10 mouse cellular contexts compared by ENCODE assay signal in genomic region chr5:139862759-139863158, GRCm38 (mm10). TPM values are rescaled to one million over a fixed set of nuclear protein-coding genes. Genes with fewer than 3 reads are reported as not detected.
A peak's percentile ranks its signal among the peaks of the same experiment; 100 is the strongest.
DNase-seq lines count a peak whose midpoint lies in the region; ATAC-seq lines count a peak whose summit lies in the region.
"Had no signal": no experiment of that assay in that cellular context is flagged by ENCODE, and none has a peak within 500 bp of the region (broad histone marks: within the 10 kb centered on the region; RNA-seq: fewer than 3 reads in every experiment).

No protein-coding gene starts in this region.

- peak; percentile 44 for DNase-seq in left cerebral cortex, postnatal 14 days (ENCODE audit: low spot score in 2 of 2)
- no peak for DNase-seq in left cerebral cortex, adult 18-20 months (ENCODE audit: low spot score in 2 of 2)
- peak; percentile 84 for DNase-seq in adrenal gland, adult 2 months
- DNase-seq in gastrocnemius, postnatal 10 days = peak; percentile 72
- peak; percentile 75 to 79 for DNase-seq in kidney, postnatal 4 days
- no peak for DNase-seq in thymus, postnatal 10 days (ENCODE audit: low spot score in 2 of 2)
- no peak for DNase-seq in spleen, postnatal 14 days (ENCODE audit: low spot score in 2 of 2)

- intact Hi-C loops in left cerebral cortex, postnatal 14 days (cut with DNase I) = no loop called here

- ATAC-seq in granulocyte monocyte progenitor cell, adult 5-6 weeks (replicated peaks; ENCODE audit: poor library complexity, severe bottlenecking) = no peak

RNA-seq across cellular contexts. Expression of gene Psmg3, which starts 36.1 kb away (rescaled TPM):
- 10 to 100 TPM; 17.2 to 17.9 TPM for total RNA-seq in left cerebral cortex, postnatal 14 days (2021)
- 10 to 100 TPM; 19.3 TPM for total RNA-seq in left cerebral cortex, adult 18-20 months (2021)
- 10 to 100 TPM; 14.8 to 21.5 TPM for total RNA-seq in adrenal gland, adult 2 months (2021)
- 18.3 and 20.8 TPM in 2 replicates for polyA plus RNA-seq in adrenal gland, adult 2 months (2012; rRNA removed)
- total RNA-seq in gastrocnemius, postnatal 10 days (2021) = 10 to 100 TPM in 1 of 2 experiments, 1 to 10 TPM in 1; 9.6 to 10.2 TPM
- total RNA-seq in granulocyte monocyte progenitor cell, adult 5-6 weeks (2014; fragmentation: Nextera tagmentation) = 79.1 and 83.9 TPM in 2 replicates
- total RNA-seq in granulocyte monocyte progenitor cell, adult 5-6 weeks (2017) = 25.7 and 30.3 TPM in 2 replicates

RNA-seq across cellular contexts. Expression of gene Gm26938, which starts 36.6 kb away (rescaled TPM):
- total RNA-seq in left cerebral cortex, postnatal 14 days (2021) = not detected
- total RNA-seq in left cerebral cortex, adult 18-20 months (2021) = not detected
- total RNA-seq in adrenal gland, adult 2 months (2021) = not detected
- not detected in 2 replicates for polyA plus RNA-seq in adrenal gland, adult 2 months (2012; rRNA removed)
- total RNA-seq in gastrocnemius, postnatal 10 days (2021) = not detected
- not detected in 2 replicates for total RNA-seq in granulocyte monocyte progenitor cell, adult 5-6 weeks (2014; fragmentation: Nextera tagmentation)
- total RNA-seq in granulocyte monocyte progenitor cell, adult 5-6 weeks (2017) = not detected in 2 replicates
- total RNA-seq: layer of hippocampus, postnatal 36 days had no signal
- polyA plus RNA-seq: neural tube, embryonic 12.5 days had no signal

RNA-seq across cellular contexts. Expression of gene Tmem184a, which starts 43.0 kb away (rescaled TPM):
- total RNA-seq in left cerebral cortex, postnatal 14 days (2021) = under 1 TPM in 1 of 2 experiments, not detected in 1; 0.08 TPM
- total RNA-seq in left cerebral cortex, adult 18-20 months (2021) = under 1 TPM; 0.35 to 0.53 TPM
- under 1 TPM; 0.17 TPM for total RNA-seq in adrenal gland, adult 2 months (2021)
- polyA plus RNA-seq in adrenal gland, adult 2 months (2012; rRNA removed) = 0.43 and 1.5 TPM in 2 replicates
- under 1 TPM; 0.32 to 0.52 TPM for total RNA-seq in gastrocnemius, postnatal 10 days (2021)
- total RNA-seq in granulocyte monocyte progenitor cell, adult 5-6 weeks (2014; fragmentation: Nextera tagmentation) = not detected in 2 replicates
- 0.04 TPM in 1 of 2 replicates, not detected in the other for total RNA-seq in granulocyte monocyte progenitor cell, adult 5-6 weeks (2017)

RNA-seq across cellular contexts. Expression of gene Elfn1, which starts 45.0 kb away (rescaled TPM):
- total RNA-seq in left cerebral cortex, postnatal 14 days (2021) = 10 to 100 TPM; 38.6 to 41.7 TPM
- total RNA-seq in left cerebral cortex, adult 18-20 months (2021) = 10 to 100 TPM; 32.3 to 36.1 TPM
- total RNA-seq in adrenal gland, adult 2 months (2021) = 10 to 100 TPM in 1 of 2 experiments, under 1 TPM in 1; 0.35 to 25.4 TPM
- 33.8 and 96.1 TPM in 2 replicates for polyA plus RNA-seq in adrenal gland, adult 2 months (2012; rRNA removed)
- total RNA-seq in gastrocnemius, postnatal 10 days (2021) = 1 to 10 TPM in 1 of 2 experiments, under 1 TPM in 1; 0.99 to 1.0 TPM
- not detected in 2 replicates for total RNA-seq in granulocyte monocyte progenitor cell, adult 5-6 weeks (2014; fragmentation: Nextera tagmentation)
- not detected in 2 replicates for total RNA-seq in granulocyte monocyte progenitor cell, adult 5-6 weeks (2017)

Comparison
In these comparisons a context has a peak if more than half of its experiments do, and no peak if none do; other contexts are left out.
1. DNase-seq: peak in left cerebral cortex, postnatal 14 days (2 of 2), adrenal gland, adult 2 months (single experiment), gastrocnemius, postnatal 10 days (single experiment) and kidney, postnatal 4 days (2 of 2); none in left cerebral cortex, adult 18-20 months (0 of 2), thymus, postnatal 10 days (0 of 2) and spleen, postnatal 14 days (0 of 2).